Mouse (Mus musculus) cerebellum, adult 2 months (tissue): Measurements from ENCODE around the gene Mki67.

Source experiments
- CTCF ChIP-seq: fragments of 200-500 bp; IDR thresholded peaks from 2 replicates; pipeline ENCODE4 v1.5.1; 2011; ENCODE audit warnings: low read depth, mild to moderate bottlenecking, control low read depth, low read length, moderate library complexity, borderline replicate concordance; ENCODE audit not compliant: insufficient read depth
- POLR2A ChIP-seq: fragments of 200-500 bp; IDR thresholded peaks from 2 replicates; pipeline ENCODE4 v1.6.1; 2011; ENCODE audit warnings: low read length, control low read depth, borderline replicate concordance; ENCODE audit not compliant: insufficient read depth

GRCm38 (mm10) chr7:135746528-135746927 is 30.4 kb upstream of the Mki67 start:
- TF ChIP-seq POLR2A (no peak), CTCF (no peak)
